Mouse (Mus musculus) lung, postnatal 0 days (tissue): Measurements from ENCODE around the gene Ell2. TPM values are rescaled to one million over a fixed set of nuclear protein-coding genes. Genes with fewer than 3 reads are reported as not detected.

Source experiments
- ATAC-seq: fragments of 200-750 bp; cut with Nextera tagmentation; 2 replicates; pipeline ENCODE4 v1.8.0; 2017; ENCODE audit warnings: moderate library complexity
- DNase-seq: peaks from one replicate; pipeline ENCODE4 v3.0.0-alpha.2; 2016; ENCODE audit warnings: low spot score
- H3K27ac ChIP-seq: fragments of 300-500 bp; sonication (generic); 2 replicates; pipeline ENCODE4 v1.5.1; 2014; ENCODE audit warnings: antibody characterized with exemption, mild to moderate bottlenecking, low read length, mixed read lengths
- H3K27me3 ChIP-seq: fragments of 300-500 bp; sonication (generic); replicated peaks from 2 replicates; pipeline ENCODE4 v1.6.1; 2014; ENCODE audit warnings: low read length, mixed read lengths; ENCODE audit not compliant: insufficient read depth
- H3K36me3 ChIP-seq: fragments of 300-500 bp; sonication (generic); 2 replicates; pipeline ENCODE4 v1.6.1; 2014; ENCODE audit warnings: low read length, mixed read lengths; ENCODE audit not compliant: insufficient read depth
- H3K4me1 ChIP-seq: fragments of 300-500 bp; sonication (generic); 2 replicates; pipeline ENCODE4 v1.6.1; 2014; ENCODE audit warnings: antibody characterized with exemption, low read depth, low read length, mixed read lengths; ENCODE audit not compliant: insufficient read depth
- H3K4me2 ChIP-seq: fragments of 300-500 bp; sonication (generic); replicated peaks from 2 replicates; pipeline ENCODE4 v1.6.1; 2014; ENCODE audit warnings: low read depth, mild to moderate bottlenecking, low read length, moderate library complexity, mixed read lengths
- H3K4me3 ChIP-seq: fragments of 300-500 bp; sonication (generic); 2 replicates; pipeline ENCODE4 v1.5.1; 2014; ENCODE audit warnings: low read depth, low read length
- H3K9ac ChIP-seq: fragments of 300-500 bp; sonication (generic); replicated peaks from 2 replicates; pipeline ENCODE4 v1.6.1; 2014; ENCODE audit warnings: low read depth, mild to moderate bottlenecking
- H3K9me3 ChIP-seq: fragments of 300-500 bp; sonication (generic); 2 replicates; pipeline ENCODE4 v1.6.1; 2016; ENCODE audit warnings: low read length, mixed read lengths
- CTCF ChIP-seq: IDR thresholded peaks from 2 replicates; pipeline ENCODE4 v1.5.1; 2016; ENCODE audit warnings: antibody characterized with exemption, mild to moderate bottlenecking
- EP300 ChIP-seq: IDR thresholded peaks from 2 replicates; pipeline ENCODE4 v1.6.1; 2016; ENCODE audit warnings: antibody characterized with exemption, mild to moderate bottlenecking, control low read depth
- WGBS: fragments of 180-500 bp; shearing (Covaris S2); extraction: QIAGEN DNeasy Blood & Tissue Kit; methylation state at CpG from one replicate; pipeline ENCODE4 v1.1.7; 2014; 5-methylcytosine and 5-hydroxymethylcytosine counted together
- polyA plus RNA-seq: library from polyadenylated mRNA; unstranded; fragments of >200 nt; fragmentation: Nextera tagmentation; extraction: Ambion mirVana; gene quantifications from 2 replicates; pipeline ENCODE4 v1.2.1, GENCODE M21; 2015

Ell2 gene
- polyA plus RNA-seq, 1 experiment from 2014 or later: 6.1 TPM

GRCm38 (mm10) chr13:75790550-75791205, 84.1 kb downstream of the Ell2 start:
- Histone ChIP-seq H3K27me3 (no peaks in the 10 kb centered on the region), H3K9me3 (no peaks in the 10 kb centered on the region), H3K4me3 (no peak overlapping the region), H3K27ac (no peak overlapping the region), H3K4me2 (no peak overlapping the region), H3K4me1 (no peaks in the 10 kb centered on the region), H3K36me3 (no peaks in the 10 kb centered on the region), H3K9ac (no peak overlapping the region)
- WGBS: 58% methylated on average over 1 of the region's 1 CpGs
- TF ChIP-seq EP300 (no peak), CTCF (no peak)
- no peak for ATAC-seq
- DNase-seq: no peak

- no peak overlapping the region for H3K4me3 ChIP-seq
- no peak overlapping the region for H3K9ac ChIP-seq
- TF ChIP-seq CTCF: no peak
- TF ChIP-seq EP300: no peak
- no peaks in the 10 kb centered on the region for H3K9me3 ChIP-seq
- no peak overlapping the region for H3K4me2 ChIP-seq
- DNase-seq (peak; percentile 62), ATAC-seq (no peak)
- WGBS: 75% methylated on average over 6 of the region's 6 CpGs
- H3K27ac ChIP-seq: no peak overlapping the region
- H3K4me1 ChIP-seq: no peaks in the 10 kb centered on the region
- H3K36me3 ChIP-seq: no peaks in the 10 kb centered on the region
- H3K27me3 ChIP-seq: no peaks in the 10 kb centered on the region
Measured at GRCm38 (mm10) chr13:75793863-75794629, 87.5 kb downstream of the Ell2 start.

GRCm38 (mm10) chr13:75797369-75798141, 91.0 kb downstream of the Ell2 start:
- peak; percentile 100 for TF ChIP-seq CTCF
- peak; percentile 88; the same call in 1 of the 2 replicates for TF ChIP-seq EP300
- Histone ChIP-seq H3K4me3 (no peak overlapping the region; the same call in 1 of the 2 replicates), H3K9ac (no peak overlapping the region), H3K4me2 (peak overlapping the region; percentile 31), H3K27ac (peak overlapping the region; percentile 57), H3K4me1 (no peaks in the 10 kb centered on the region), H3K36me3 (no peaks in the 10 kb centered on the region), H3K9me3 (no peaks in the 10 kb centered on the region), H3K27me3 (no peaks in the 10 kb centered on the region)
- peak; percentile 97 for DNase-seq
- peak; percentile 99 for ATAC-seq
- WGBS: 14% methylated on average over 18 of the region's 18 CpGs

- WGBS: 58% methylated on average over 7 of the region's 7 CpGs
- H3K4me2 ChIP-seq: no peak overlapping the region
- ATAC-seq (0 out of 2 replicates have a peak, but pooled peaks have one; percentile 8), DNase-seq (peak; percentile 67)
- peak; percentile 44 for TF ChIP-seq CTCF
- peak; percentile 37; the same call in 1 of the 2 replicates for TF ChIP-seq EP300
- H3K27me3 ChIP-seq: no peaks in the 10 kb centered on the region
- no peak overlapping the region for H3K4me3 ChIP-seq
- H3K36me3 ChIP-seq: no peaks in the 10 kb centered on the region
- no peak overlapping the region for H3K9ac ChIP-seq
- no peaks in the 10 kb centered on the region for H3K9me3 ChIP-seq
- H3K27ac ChIP-seq: no peak overlapping the region; the same call in 1 of the 2 replicates
- no peaks in the 10 kb centered on the region for H3K4me1 ChIP-seq
Measured at GRCm38 (mm10) chr13:75798413-75799302, 92.1 kb downstream of the Ell2 start.

- H3K4me1 ChIP-seq: no peaks in the 10 kb centered on the region
- no peaks in the 10 kb centered on the region for H3K27me3 ChIP-seq
- H3K4me3 ChIP-seq: no peak overlapping the region
- H3K9ac ChIP-seq: no peak overlapping the region
- no peak for TF ChIP-seq EP300
- no peak for TF ChIP-seq CTCF
- H3K9me3 ChIP-seq: no peaks in the 10 kb centered on the region
- H3K27ac ChIP-seq: no peak overlapping the region
- ATAC-seq: no peak
- no peak for DNase-seq
- no peaks in the 10 kb centered on the region for H3K36me3 ChIP-seq
- 83% methylated on average over 3 of the region's 3 CpGs for WGBS
- H3K4me2 ChIP-seq: no peak overlapping the region
Measured at GRCm38 (mm10) chr13:75799421-75799820, 92.9 kb downstream of the Ell2 start.
